Mouse (Mus musculus): ENCODE results near the gene Trim46. TPM values are rescaled to one million over a fixed set of nuclear protein-coding genes. Genes with fewer than 3 reads are reported as not detected.

The Trim46 gene
- polyA plus RNA-seq, 2 experiments from 2014 or later, result 4.0 to 7.0 TPM

GRCm38 (mm10) chr3:89209731-89210130, 36.4 kb downstream of the Trim46 start:
- no peak for ATAC-seq

- no peak for ATAC-seq
These were observed 37.4 kb downstream of the Trim46 start for GRCm38 (mm10) chr3:89208736-89209135.

DNA sequence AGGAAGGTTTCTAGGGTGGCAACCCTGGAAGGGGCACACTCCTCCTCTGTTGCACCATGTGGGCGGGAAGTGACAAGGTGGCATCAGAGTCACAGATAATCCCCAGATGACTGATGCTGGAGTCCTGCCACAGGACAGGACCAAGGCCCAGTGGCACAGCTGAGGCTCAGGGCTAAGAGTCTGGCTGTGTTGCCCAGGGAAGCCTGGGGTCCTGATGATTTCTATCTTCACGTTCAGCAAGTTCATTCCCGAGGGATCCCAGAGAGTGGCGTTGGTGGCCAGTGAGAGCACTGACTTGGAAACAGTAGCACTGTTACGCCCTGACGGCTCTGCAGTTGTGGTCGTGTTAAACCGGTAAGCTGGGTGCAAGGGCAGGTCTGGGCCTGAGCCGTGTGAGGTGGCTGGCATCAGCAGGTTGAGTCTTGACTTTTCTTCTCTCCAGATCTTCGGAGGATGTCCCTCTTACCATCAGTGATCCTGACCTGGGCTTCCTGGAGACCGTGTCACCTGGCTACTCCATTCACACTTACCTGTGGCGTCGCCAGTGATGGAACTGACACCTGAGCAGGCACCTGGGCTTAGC, 37.9 kb downstream of the Trim46 start:
- ATAC-seq, result no peak

DNA sequence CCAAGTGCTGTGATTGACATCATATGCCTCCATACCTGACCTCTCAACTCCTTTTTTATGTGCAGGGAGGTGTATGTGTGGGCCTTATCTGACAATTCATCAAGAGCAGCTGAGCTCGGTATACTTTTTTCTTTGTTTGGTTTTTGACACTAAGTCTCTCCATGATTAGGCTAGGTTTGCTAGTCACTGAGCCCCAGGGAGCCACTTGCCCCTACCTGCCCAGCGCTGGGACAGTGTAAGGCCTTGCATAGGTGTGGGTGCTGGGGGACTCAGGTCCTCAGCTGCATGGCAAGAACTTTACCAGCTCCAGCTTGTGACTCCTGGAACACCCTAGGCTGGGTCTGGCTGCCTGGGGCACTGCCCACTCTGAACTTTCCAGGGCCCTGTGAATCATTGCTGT, 39.4 kb downstream of the Trim46 start:
- no peak for ATAC-seq

GRCm38 (mm10) chr3:89206079-89206478, 40.0 kb downstream of the Trim46 start:
- no peak for ATAC-seq

DNA sequence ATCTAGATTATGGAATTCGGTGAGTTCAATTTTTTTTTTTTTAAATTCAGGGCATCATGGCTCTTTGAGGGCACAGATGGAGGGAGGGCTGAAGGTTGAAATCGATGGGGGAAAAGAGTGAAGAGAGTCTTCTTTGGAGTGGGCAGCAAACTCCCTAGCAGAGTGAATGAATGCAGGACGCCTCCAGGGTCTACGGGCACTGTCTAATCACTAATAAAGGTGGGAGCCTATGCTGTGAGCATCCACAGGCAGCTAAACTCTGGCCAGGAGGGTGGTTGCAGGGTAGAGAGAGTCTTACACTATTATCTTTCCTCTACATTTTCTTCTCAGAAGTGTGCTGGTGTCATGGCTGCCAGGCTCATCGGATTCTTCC, 43.0 kb downstream of the Trim46 start:
- peak; percentile 11 for ATAC-seq

GRCm38 (mm10) chr3:89202253-89203141, 43.6 kb downstream of the Trim46 start, which contains the start of gene Gba:
Gba (plus strand) TSS chr3:89202928.
- peak; percentile 97 for ATAC-seq

DNA sequence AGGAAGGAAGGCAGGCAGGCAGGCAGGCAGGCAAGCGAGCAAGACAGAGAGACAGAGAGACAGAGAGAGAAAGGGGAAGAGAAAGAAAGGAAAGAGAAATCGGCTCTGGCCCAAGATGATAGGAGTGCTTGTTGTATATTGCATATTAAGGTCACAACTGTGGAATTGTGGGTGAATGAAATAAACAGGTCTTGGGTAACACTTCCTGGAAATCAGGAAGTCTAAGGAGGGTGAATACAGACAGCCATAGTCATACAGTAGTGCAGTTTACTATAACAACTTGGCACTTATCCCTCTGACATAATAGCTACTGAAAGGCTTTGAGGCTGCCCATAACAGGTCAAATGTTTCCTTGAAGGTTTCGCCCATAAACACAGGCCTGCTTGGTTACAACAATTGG, 46.3 kb downstream of the Trim46 start:
- ATAC-seq, result no peak

GRCm38 (mm10) chr3:89195979-89196877, 49.9 kb downstream of the Trim46 start:
- peak; percentile 94 for ATAC-seq

- ATAC-seq, result peak; percentile 50
These were observed 52.3 kb downstream of the Trim46 start for GRCm38 (mm10) chr3:89193853-89194252.

GRCm38 (mm10) chr3:89193351-89193750, 52.8 kb downstream of the Trim46 start:
- ATAC-seq, result no peak

DNA sequence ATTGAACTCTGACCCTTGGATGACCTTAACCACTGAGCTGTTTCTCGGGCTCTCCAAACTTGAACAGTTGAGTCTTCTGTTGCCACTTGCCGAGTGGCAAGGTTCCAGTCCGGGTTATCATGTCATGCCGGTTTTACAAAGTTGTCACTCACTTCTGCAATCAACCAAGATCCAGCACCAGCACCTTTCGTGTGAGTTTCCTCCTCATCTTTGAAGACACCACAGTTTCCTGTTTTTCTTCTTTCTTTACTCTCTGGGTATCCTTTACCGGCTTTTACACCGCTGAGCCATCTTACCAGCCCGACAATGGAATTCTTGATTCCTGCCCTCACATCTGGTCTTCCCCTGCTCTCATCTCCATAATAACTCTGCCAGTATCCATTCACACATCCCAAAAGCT, 55.7 kb downstream of the Trim46 start:
- peak; percentile 64 for ATAC-seq

DNA sequence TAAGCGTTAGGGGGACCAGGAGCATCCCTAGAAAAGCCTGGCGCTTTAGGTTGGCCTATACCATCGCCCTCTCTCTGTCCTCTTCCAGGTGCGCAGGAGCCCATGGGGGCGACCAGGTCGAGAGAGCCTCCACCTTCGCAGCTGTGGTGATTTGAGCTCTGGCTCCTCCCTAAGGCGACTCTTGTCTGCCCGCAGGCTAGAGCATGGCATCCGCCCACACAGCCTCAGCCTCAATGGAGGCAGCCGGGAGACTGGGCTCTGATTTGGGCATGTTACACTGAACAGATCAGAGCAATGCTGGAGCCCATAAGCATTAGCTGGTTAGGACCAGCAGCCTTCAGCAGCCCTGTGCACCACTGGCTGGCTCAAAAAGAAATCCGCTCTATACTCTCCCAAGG, 57.6 kb downstream of the Trim46 start:
- peak; percentile 46 for ATAC-seq

GRCm38 (mm10) chr3:89187690-89188477, 58.2 kb downstream of the Trim46 start:
- peak; percentile 55 for ATAC-seq

- no peak for ATAC-seq
These were observed 58.9 kb downstream of the Trim46 start for GRCm38 (mm10) chr3:89187197-89187596.

Other genes with a start within 250 kb of the Trim46 start
- gene Rusc1, start 153.0 kb downstream of the Trim46 start, polyA plus RNA-seq (2017; shearing (Covaris generic)), result 100 to 1,000 TPM in 1 of 2 experiments, 10 to 100 TPM in 1; 62.1 to 106 TPM
- gene Gm43738, start 145.2 kb downstream of the Trim46 start, polyA plus RNA-seq (2017; shearing (Covaris generic)), result not detected
- 10 to 100 TPM; 63.1 to 97.7 TPM for gene Fdps, start 144.3 kb downstream of the Trim46 start, polyA plus RNA-seq (2017; shearing (Covaris generic))
- gene Pklr, start 110.2 kb downstream of the Trim46 start, polyA plus RNA-seq (2017; shearing (Covaris generic)), result not detected
- 1 to 10 TPM; 1.3 to 2.4 TPM for gene Hcn3, start 86.1 kb downstream of the Trim46 start, polyA plus RNA-seq (2017; shearing (Covaris generic))
- 10 to 100 TPM; 15.7 to 23.0 TPM for gene Clk2, start 81.5 kb downstream of the Trim46 start, polyA plus RNA-seq (2017; shearing (Covaris generic))
- 100 to 1,000 TPM; 177 to 239 TPM for gene Scamp3, start 68.8 kb downstream of the Trim46 start, polyA plus RNA-seq (2017; shearing (Covaris generic))
- 100 to 1,000 TPM; 209 to 296 TPM for gene Fam189b, start 63.2 kb downstream of the Trim46 start, polyA plus RNA-seq (2017; shearing (Covaris generic))
- gene Gba, start 43.4 kb downstream of the Trim46 start, polyA plus RNA-seq (2017; shearing (Covaris generic)), result 100 to 1,000 TPM in 1 of 2 experiments, 10 to 100 TPM in 1; 81.2 to 128 TPM
- gene Thbs3, start 31.1 kb downstream of the Trim46 start, polyA plus RNA-seq (2017; shearing (Covaris generic)), result 1 to 10 TPM; 3.4 to 3.6 TPM
- 100 to 1,000 TPM in 1 of 2 experiments, 10 to 100 TPM in 1; 78.8 to 144 TPM for gene Mtx1, start 19.2 kb downstream of the Trim46 start, polyA plus RNA-seq (2017; shearing (Covaris generic))
- gene Muc1, start 17.3 kb downstream of the Trim46 start, polyA plus RNA-seq (2017; shearing (Covaris generic)), result 1 to 10 TPM; 1.1 to 2.0 TPM
- 100 to 1,000 TPM; 258 to 319 TPM for gene Krtcap2, start 343 bp downstream of the Trim46 start, polyA plus RNA-seq (2017; shearing (Covaris generic))
- gene Dpm3, start 13.0 kb upstream of the Trim46 start, polyA plus RNA-seq (2017; shearing (Covaris generic)), result 100 to 1,000 TPM; 116 to 155 TPM
- gene Slc50a1, start 24.3 kb upstream of the Trim46 start, polyA plus RNA-seq (2017; shearing (Covaris generic)), result 100 to 1,000 TPM; 248 to 324 TPM
- gene Efna1, start 34.8 kb upstream of the Trim46 start, polyA plus RNA-seq (2017; shearing (Covaris generic)), result not detected
- not detected for gene Efna3, start 76.7 kb upstream of the Trim46 start, polyA plus RNA-seq (2017; shearing (Covaris generic))
- gene Efna4, start 91.7 kb upstream of the Trim46 start, polyA plus RNA-seq (2017; shearing (Covaris generic)), result not detected
- 10 to 100 TPM in 1 of 2 experiments, 1 to 10 TPM in 1; 8.5 to 13.3 TPM for gene Adam15, start 103.7 kb upstream of the Trim46 start, polyA plus RNA-seq (2017; shearing (Covaris generic))
- gene Dcst2, start 115.7 kb upstream of the Trim46 start, polyA plus RNA-seq (2017; shearing (Covaris generic)), result under 1 TPM in 1 of 2 experiments, not detected in 1; 0.42 TPM
- gene Dcst1, start 118.9 kb upstream of the Trim46 start, polyA plus RNA-seq (2017; shearing (Covaris generic)), result 1 to 10 TPM in 1 of 2 experiments, under 1 TPM in 1; 0.59 to 1.1 TPM
- 10 to 100 TPM; 11.7 to 13.2 TPM for gene Zbtb7b, start 148.5 kb upstream of the Trim46 start, polyA plus RNA-seq (2017; shearing (Covaris generic))
- gene Lenep, start 156.5 kb upstream of the Trim46 start, polyA plus RNA-seq (2017; shearing (Covaris generic)), result 1 to 10 TPM in 1 of 2 experiments, not detected in 1; 5.3 TPM
- gene Flad1, start 165.6 kb upstream of the Trim46 start, polyA plus RNA-seq (2017; shearing (Covaris generic)), result 10 to 100 TPM; 52.2 to 71.7 TPM
- 10 to 100 TPM; 21.6 to 40.2 TPM for gene Cks1b, start 172.1 kb upstream of the Trim46 start, polyA plus RNA-seq (2017; shearing (Covaris generic))
- gene Shc1, start 172.1 kb upstream of the Trim46 start, polyA plus RNA-seq (2017; shearing (Covaris generic)), result 10 to 100 TPM; 33.2 to 35.2 TPM
- gene Pygo2, start 183.9 kb upstream of the Trim46 start, polyA plus RNA-seq (2017; shearing (Covaris generic)), result 1 to 10 TPM; 6.0 to 7.9 TPM
- 10 to 100 TPM; 41.4 to 52.4 TPM for gene Pbxip1, start 190.4 kb upstream of the Trim46 start, polyA plus RNA-seq (2017; shearing (Covaris generic))
- gene Pmvk, start 208.2 kb upstream of the Trim46 start, polyA plus RNA-seq (2017; shearing (Covaris generic)), result 10 to 100 TPM; 29.8 to 46.0 TPM

All from CD4-positive, CD25-positive, alpha-beta regulatory T cell, adult 4 months (primary cell).